Mouse (Mus musculus) brain, adult 2 months (tissue): Measurements from ENCODE around the gene Tlr9.

Source experiments
- DNase-seq: peaks from one replicate; pipeline ENCODE4 v3.0.0; 2011; ENCODE audit warnings: low read depth, low spot score

The Tlr9 gene

GRCm38 (mm10) chr9:106266936-106267657 is 44.7 kb downstream of the Tlr9 start:
- DNase-seq = no peak

- no peak for DNase-seq
Measured at GRCm38 (mm10) chr9:106268421-106268820, 46.0 kb downstream of the Tlr9 start.

GRCm38 (mm10) chr9:106269076-106269788 is 46.8 kb downstream of the Tlr9 start:
- peak; percentile 23 for DNase-seq

GRCm38 (mm10) chr9:106269879-106270278 is 47.5 kb downstream of the Tlr9 start:
- DNase-seq = peak; percentile 83

- DNase-seq = no peak
Measured at GRCm38 (mm10) chr9:106270656-106271055, 48.3 kb downstream of the Tlr9 start.

- no peak for DNase-seq
Measured at GRCm38 (mm10) chr9:106272288-106272687, 49.9 kb downstream of the Tlr9 start.

GRCm38 (mm10) chr9:106273276-106273675 is 50.9 kb downstream of the Tlr9 start:
- no peak for DNase-seq

GRCm38 (mm10) chr9:106273791-106274190 is 51.4 kb downstream of the Tlr9 start:
- no peak for DNase-seq

GRCm38 (mm10) chr9:106274652-106275180 is 52.3 kb downstream of the Tlr9 start:
- DNase-seq = no peak

- DNase-seq = no peak
Measured at GRCm38 (mm10) chr9:106275806-106276205, 53.4 kb downstream of the Tlr9 start.
